Mouse (Mus musculus) Patski (cell line): Measurements from ENCODE around the gene Whrn. TPM values are rescaled to one million over a fixed set of nuclear protein-coding genes. Genes with fewer than 3 reads are reported as not detected.

ENCODE experiments used
- ATAC-seq: fragments of 100-300 bp; one replicate; pipeline ENCODE4 v1.8.0; 2021
- CTCF ChIA-PET: fragments of 350-600 bp; sonication (Branson Sonifier 250); formaldehyde crosslinking; loops from one replicate; lab custom pipeline; 2022; ENCODE audit warnings: inconsistent platforms; lab: Charles Lee
- POLR2A ChIA-PET: fragments of 350-600 bp; sonication (Branson Sonifier 250); formaldehyde crosslinking; loops from one replicate; lab custom pipeline; 2022; ENCODE audit warnings: antibody characterized with exemption, inconsistent platforms; lab: Charles Lee
- DNase-seq: peaks from one replicate; pipeline ENCODE4 v3.0.0-alpha.2; 2011; ENCODE audit warnings: low read depth, low spot score
- H3K27me3 ChIP-seq: fragments of 371-371 bp; one replicate; pipeline ENCODE4 v1.5.1; 2021
- CTCF ChIP-seq: fragments of 100-300 bp; IDR thresholded peaks from one replicate; pipeline ENCODE4 v1.5.1; 2021
- in situ Hi-C: fragments of 300-500 bp; cut with MboI; formaldehyde crosslinking; loops from 3 replicates; pipeline ENCODE4 v1.11.1; 2018; ENCODE audit warnings: low pct_unique_long_range_greater_than_20kb, mixed read lengths
- polyA plus RNA-seq: library from polyadenylated mRNA; unstranded; gene quantifications from one replicate; pipeline ENCODE4 v1.2.3, GENCODE M21; 2021

The Whrn gene
- polyA plus RNA-seq, 1 experiment from 2014 or later = 31.0 TPM

GRCm38 (mm10) chr4:63453939-63454513 is 41.8 kb downstream of the Whrn start:
- POLR2A ChIA-PET = no interaction called here
- DNase-seq = no peak
- CTCF ChIA-PET = interaction anchor here (1.0 kb wide), 1 partner anchor 9 kb away, joined by 3 read pairs; no protein-coding TSS in a partner anchor
- ATAC-seq = no peak
- H3K27me3 ChIP-seq = no peaks in the 10 kb centered on the region
- in situ Hi-C loops = no loop called here
- TF ChIP-seq CTCF = no peak

- TF ChIP-seq CTCF = no peak
- ATAC-seq (no peak), DNase-seq (no peak)
- CTCF ChIA-PET = interaction anchor here (1.0 to 1.1 kb wide), 2 partner anchors 11 to 17 kb away, joined by 3 read pairs; no protein-coding TSS in a partner anchor
- no peaks in the 10 kb centered on the region for H3K27me3 ChIP-seq
- POLR2A ChIA-PET = no interaction called here
- in situ Hi-C loops = no loop called here
Observed at GRCm38 (mm10) chr4:63452555-63452954, 43.2 kb downstream of the Whrn start.

DNA sequence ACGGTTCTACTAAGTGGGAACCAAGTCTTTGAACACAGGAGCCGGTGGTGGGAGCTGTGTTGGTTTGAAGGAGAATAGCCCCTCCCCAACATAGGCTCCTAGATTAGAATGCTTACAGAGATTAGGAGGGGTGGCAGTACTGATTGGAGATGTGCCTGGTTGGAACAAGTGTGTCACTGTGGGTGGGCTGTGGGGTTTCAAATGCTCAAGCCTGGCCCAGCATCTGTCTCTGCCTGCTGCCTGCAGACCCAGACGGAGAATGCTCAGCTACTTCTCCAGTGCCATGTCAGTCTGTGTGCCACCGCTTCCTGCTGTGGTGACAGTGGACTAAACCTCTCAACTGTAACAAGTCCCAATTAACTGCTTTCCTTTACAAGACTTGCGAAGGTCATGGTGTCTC is 45.2 kb downstream of the Whrn start:
- no peak for TF ChIP-seq CTCF
- no peaks in the 10 kb centered on the region for H3K27me3 ChIP-seq
- ChIA-PET POLR2A (interaction anchor here (1.2 kb wide), 1 partner anchor 12 kb away, joined by 4 read pairs; no protein-coding TSS in a partner anchor), CTCF (no interaction called here)
- in situ Hi-C loops = no loop called here
- DNase-seq (no peak), ATAC-seq (no peak)

- ATAC-seq (no peak), DNase-seq (peak; percentile 58)
- in situ Hi-C loops = no loop called here
- no peak for TF ChIP-seq CTCF
- no peaks in the 10 kb centered on the region for H3K27me3 ChIP-seq
- POLR2A ChIA-PET = no interaction called here
- CTCF ChIA-PET = no interaction called here
Observed at GRCm38 (mm10) chr4:63444362-63445066, 51.3 kb downstream of the Whrn start.

DNA sequence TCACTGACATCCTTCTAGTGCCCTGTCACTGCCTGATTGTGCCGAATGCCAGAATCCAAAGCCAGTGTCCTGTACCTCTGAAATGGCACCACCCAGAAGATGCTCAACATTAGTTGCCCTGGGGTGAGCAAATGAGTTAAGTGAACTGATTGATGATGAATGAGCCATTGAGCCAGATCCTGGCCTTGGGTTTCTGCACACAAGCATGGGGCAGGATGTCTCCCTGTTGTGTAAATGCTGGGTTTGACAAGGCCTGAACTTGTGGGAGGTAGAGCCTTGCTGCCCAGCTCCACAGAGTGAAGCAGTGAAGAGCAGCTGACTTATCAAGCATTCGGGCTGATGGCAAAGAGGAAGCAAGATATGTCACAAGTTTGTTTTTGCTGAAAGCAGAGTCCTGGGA is 52.7 kb downstream of the Whrn start:
- H3K27me3 ChIP-seq = no peaks in the 10 kb centered on the region
- no peak for ATAC-seq
- TF ChIP-seq CTCF = no peak
- ChIA-PET POLR2A (no interaction called here), CTCF (no interaction called here)
- no peak for DNase-seq
- in situ Hi-C loops = no loop called here

DNA sequence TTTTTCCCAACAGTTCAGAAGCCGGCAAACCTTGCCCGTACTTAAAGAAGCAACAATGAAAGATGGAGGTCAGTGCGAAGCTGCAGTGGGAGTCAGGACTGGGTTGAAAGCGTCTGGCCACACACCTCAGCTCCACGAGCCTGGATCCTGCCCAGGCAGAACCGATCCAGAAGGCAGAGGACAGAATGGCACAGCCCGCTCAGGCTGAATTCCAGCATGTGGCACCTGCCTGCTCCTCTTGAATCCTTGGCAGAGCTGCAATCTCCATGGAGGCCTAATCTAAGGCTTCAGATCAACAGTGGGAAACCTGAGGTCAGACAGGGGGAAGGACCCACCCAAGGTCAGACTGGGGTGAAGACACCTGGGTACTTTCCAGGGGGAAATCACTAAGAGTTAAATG is 54.2 kb downstream of the Whrn start:
- POLR2A ChIA-PET = no interaction called here
- TF ChIP-seq CTCF = no peak
- CTCF ChIA-PET = interaction anchor here (0.9 kb wide), 1 partner anchor 14 kb away, joined by 3 read pairs; no protein-coding TSS in a partner anchor
- ATAC-seq (no peak), DNase-seq (no peak)
- H3K27me3 ChIP-seq = no peaks in the 10 kb centered on the region
- in situ Hi-C loops = no loop called here

DNA sequence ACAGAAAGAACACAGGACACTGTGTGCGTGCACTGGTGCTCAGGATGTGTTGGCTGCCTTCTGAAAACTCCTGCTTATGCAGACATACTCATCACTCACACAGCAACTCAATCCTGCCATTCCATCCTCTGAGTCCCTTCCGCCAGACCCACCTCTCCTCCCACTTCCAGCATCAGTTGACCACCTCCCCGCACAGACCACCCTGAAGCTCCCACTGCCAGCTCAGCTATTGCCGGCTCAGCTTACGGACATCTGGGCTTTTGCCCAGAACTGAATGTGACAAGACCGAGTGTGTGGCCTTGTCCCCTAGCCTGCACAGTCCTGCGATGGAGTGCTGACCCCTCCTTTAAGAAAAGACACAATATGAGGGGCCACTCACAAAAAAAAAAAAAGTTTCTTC is 55.5 kb downstream of the Whrn start:
- ChIA-PET CTCF (no interaction called here), POLR2A (interaction anchor here (0.9 kb wide), 1 partner anchor 28 kb away, joined by 3 read pairs; no protein-coding TSS in a partner anchor)
- DNase-seq (no peak), ATAC-seq (no peak)
- no peak for TF ChIP-seq CTCF
- no peaks in the 10 kb centered on the region for H3K27me3 ChIP-seq
- in situ Hi-C loops = no loop called here

GRCm38 (mm10) chr4:63437968-63438367 is 57.8 kb downstream of the Whrn start:
- no peak for TF ChIP-seq CTCF
- DNase-seq (no peak), ATAC-seq (no peak)
- in situ Hi-C loops = no loop called here
- POLR2A ChIA-PET = interaction anchor here (1.5 kb wide), 1 partner anchor 12 kb away, joined by 4 read pairs; no protein-coding TSS in a partner anchor
- CTCF ChIA-PET = no interaction called here
- H3K27me3 ChIP-seq = no peaks in the 10 kb centered on the region

GRCm38 (mm10) chr4:63437119-63437815 is 58.5 kb downstream of the Whrn start:
- ATAC-seq = no peak

GRCm38 (mm10) chr4:63435402-63435801 is 60.4 kb downstream of the Whrn start:
- ATAC-seq (no peak), DNase-seq (no peak)
- TF ChIP-seq CTCF = no peak
- ChIA-PET CTCF (interaction anchor here (1.5 kb wide), 1 partner anchor 18 kb away, joined by 3 read pairs; no protein-coding TSS in a partner anchor), POLR2A (no interaction called here)
- in situ Hi-C loops = no loop called here
- H3K27me3 ChIP-seq = no peaks in the 10 kb centered on the region

More at GRCm38 (mm10) chr4:63437119-63437815, 58.5 kb downstream of the Whrn start:
- ChIA-PET POLR2A (no interaction called here), CTCF (no interaction called here)
- no peaks in the 10 kb centered on the region for H3K27me3 ChIP-seq
- DNase-seq = no peak
- TF ChIP-seq CTCF = no peak
- in situ Hi-C loops = no loop called here

- DNase-seq (no peak), ATAC-seq (no peak)
- ChIA-PET POLR2A (interaction anchor here (1.7 kb wide), 1 partner anchor 11 kb away, joined by 4 read pairs; no protein-coding TSS in a partner anchor), CTCF (no interaction called here)
- no peak for TF ChIP-seq CTCF
- no peaks in the 10 kb centered on the region for H3K27me3 ChIP-seq
- in situ Hi-C loops = no loop called here
Observed at GRCm38 (mm10) chr4:63431098-63431497, 64.7 kb downstream of the Whrn start.
